Mouse (Mus musculus) liver, embryonic 12.5 days (tissue): ENCODE results near the gene Rasl10b. TPM values are rescaled to one million over a fixed set of nuclear protein-coding genes. Genes with fewer than 3 reads are reported as not detected.

ENCODE experiments used
- ATAC-seq: fragments of 200-750 bp; cut with Nextera tagmentation; 2 replicates; pipeline ENCODE4 v1.8.0; 2017; ENCODE audit warnings: moderate number of reproducible peaks, mild to moderate bottlenecking, moderate library complexity
- H3K27ac ChIP-seq: fragments of 300-500 bp; sonication (generic); 2 replicates; pipeline ENCODE4 v1.5.1; 2016; ENCODE audit warnings: mild to moderate bottlenecking
- H3K27me3 ChIP-seq: fragments of 300-500 bp; sonication (generic); replicated peaks from 2 replicates; pipeline ENCODE4 v1.6.1; 2016; ENCODE audit warnings: mild to moderate bottlenecking, moderate library complexity
- H3K36me3 ChIP-seq: fragments of 300-500 bp; sonication (generic); 2 replicates; pipeline ENCODE4 v1.6.1; 2016; ENCODE audit warnings: mild to moderate bottlenecking, moderate library complexity
- H3K4me1 ChIP-seq: fragments of 300-500 bp; sonication (generic); 2 replicates; pipeline ENCODE4 v1.6.1; 2016
- H3K4me2 ChIP-seq: fragments of 300-500 bp; sonication (generic); 2 replicates; pipeline ENCODE4 v1.6.1; 2016; ENCODE audit warnings: mild to moderate bottlenecking, moderate library complexity
- H3K4me3 ChIP-seq: fragments of 300-500 bp; sonication (generic); 2 replicates; pipeline ENCODE4 v1.5.1; 2016; ENCODE audit warnings: mild to moderate bottlenecking, moderate library complexity
- H3K9ac ChIP-seq: fragments of 300-500 bp; sonication (generic); 2 replicates; pipeline ENCODE4 v1.6.1; 2016; ENCODE audit warnings: mild to moderate bottlenecking, moderate library complexity
- H3K9me3 ChIP-seq: fragments of 300-500 bp; sonication (generic); replicated peaks from 2 replicates; pipeline ENCODE4 v1.6.1; 2016; ENCODE audit warnings: mild to moderate bottlenecking, moderate library complexity
- WGBS: fragments of 180-500 bp; shearing (Covaris S2); methylation state at CpG from one replicate; pipeline ENCODE4 v1.1.7; 2016; ENCODE audit not compliant: insufficient replicate concordance; 5-methylcytosine and 5-hydroxymethylcytosine counted together
- polyA plus RNA-seq: library from polyadenylated mRNA; unstranded; fragments of >200 nt; fragmentation: Nextera tagmentation; extraction: Ambion mirVana; gene quantifications from 2 replicates; pipeline ENCODE4 v1.2.1, GENCODE M21; 2016

The Rasl10b gene
- polyA plus RNA-seq, 1 experiment from 2014 or later, result 0.57 TPM

DNA sequence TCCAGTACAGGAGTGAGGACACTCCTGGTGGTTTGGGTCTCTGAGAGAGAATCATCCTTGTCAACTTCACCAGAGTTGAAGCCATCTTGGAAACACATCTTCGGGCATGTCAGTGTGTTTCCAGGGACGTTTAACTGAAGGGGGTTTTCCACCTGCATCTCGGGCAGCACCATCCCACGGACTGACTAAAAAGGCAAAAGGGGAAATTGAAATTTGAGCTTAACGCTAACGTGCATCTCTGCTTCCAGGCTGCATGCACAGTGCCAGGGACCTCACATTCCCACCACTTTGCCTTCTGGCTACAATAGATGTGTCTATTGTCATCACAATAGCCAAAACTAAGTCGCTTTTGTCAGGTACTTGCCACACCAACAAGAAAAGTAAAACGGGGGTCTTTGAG is 695 bp upstream of the Rasl10b start:
- Histone ChIP-seq H3K27ac (no peak overlapping the region), H3K4me3 (no peak overlapping the region), H3K4me1 (peaks cover 11% of the 10 kb centered on the region; the same call in 1 of the 2 replicates), H3K27me3 (peaks cover 66% of the 10 kb centered on the region), H3K9ac (no peak overlapping the region), H3K36me3 (peaks cover 15% of the 10 kb centered on the region), H3K9me3 (no peaks in the 10 kb centered on the region), H3K4me2 (no peak overlapping the region)
- ATAC-seq, result no peak
- WGBS, result 36% methylated on average over 8 of the region's 8 CpGs

DNA sequence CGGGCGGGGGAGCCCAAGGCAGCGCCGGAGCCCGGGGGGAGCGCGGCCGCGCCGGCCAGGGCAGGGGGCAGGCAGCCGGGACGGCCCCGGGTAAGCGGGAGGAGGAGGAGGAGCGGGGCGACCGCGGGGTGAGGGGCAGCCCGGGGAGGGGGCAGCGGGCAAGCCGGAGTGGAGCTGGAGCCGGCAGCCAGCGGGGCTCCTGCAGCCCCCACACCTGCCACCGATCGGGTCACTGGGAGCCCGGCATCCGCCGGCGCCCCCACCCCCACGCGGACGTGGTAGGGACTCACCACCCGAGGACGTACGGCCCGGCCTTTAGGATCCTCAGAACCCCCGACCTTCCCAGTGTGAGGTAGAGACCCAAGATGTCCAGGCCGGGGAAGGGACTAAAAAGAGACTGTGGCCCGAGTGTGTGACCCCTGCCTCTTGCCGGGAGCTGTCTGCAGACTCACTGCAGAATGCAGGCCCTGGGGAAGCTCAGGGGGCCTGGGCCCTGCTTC is 905 bp downstream of the Rasl10b start:
- no peak overlapping the region for H3K27ac ChIP-seq

DNA sequence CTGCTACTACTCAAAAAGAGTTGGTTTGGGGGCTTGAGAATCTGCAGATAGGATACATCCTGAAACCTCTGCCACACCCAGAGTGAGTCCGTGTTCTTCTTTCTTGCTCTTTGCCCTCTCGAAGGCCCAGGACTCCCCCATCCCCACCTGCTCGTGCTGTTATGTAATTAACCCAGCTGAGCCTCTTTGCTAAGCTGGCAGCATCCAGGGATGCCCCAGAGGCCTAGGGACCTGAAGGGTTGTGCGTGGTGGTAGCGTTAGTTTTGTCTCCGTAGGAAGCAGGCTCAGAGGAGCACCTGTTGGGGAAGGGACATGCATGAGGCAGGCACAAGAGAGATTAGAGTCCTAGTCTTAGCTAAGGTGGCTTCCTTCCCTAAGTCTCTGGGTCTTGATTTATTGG is 1.6 kb downstream of the Rasl10b start:
- Histone ChIP-seq H3K9me3 (no peaks in the 10 kb centered on the region), H3K36me3 (no peaks in the 10 kb centered on the region), H3K4me3 (peak overlapping the region; percentile 62; the same call in 1 of the 2 replicates), H3K27me3 (peaks cover 70% of the 10 kb centered on the region), H3K9ac (no peak overlapping the region), H3K4me2 (0 out of 2 replicates have a peak overlapping the region, but pooled peaks have one; percentile 65), H3K4me1 (peaks cover 11% of the 10 kb centered on the region; the same call in 1 of the 2 replicates), H3K27ac (no peak overlapping the region)
- no peak for ATAC-seq
- 46% methylated on average over 6 of the region's 6 CpGs for WGBS

More for the DNA sequence above, 905 bp downstream of the Rasl10b start:
- Histone ChIP-seq H3K36me3 (no peaks in the 10 kb centered on the region), H3K9me3 (no peaks in the 10 kb centered on the region), H3K4me1 (peaks cover 11% of the 10 kb centered on the region; the same call in 1 of the 2 replicates), H3K27me3 (peaks cover 69% of the 10 kb centered on the region), H3K9ac (peak overlapping the region; percentile 53), H3K4me2 (peak overlapping the region; percentile 65), H3K4me3 (peak overlapping the region; percentile 62)
- 0 out of 2 replicates have a peak, but pooled peaks have one; percentile 32 for ATAC-seq
- WGBS, result 4% methylated on average over 24 of the region's 40 CpGs

DNA sequence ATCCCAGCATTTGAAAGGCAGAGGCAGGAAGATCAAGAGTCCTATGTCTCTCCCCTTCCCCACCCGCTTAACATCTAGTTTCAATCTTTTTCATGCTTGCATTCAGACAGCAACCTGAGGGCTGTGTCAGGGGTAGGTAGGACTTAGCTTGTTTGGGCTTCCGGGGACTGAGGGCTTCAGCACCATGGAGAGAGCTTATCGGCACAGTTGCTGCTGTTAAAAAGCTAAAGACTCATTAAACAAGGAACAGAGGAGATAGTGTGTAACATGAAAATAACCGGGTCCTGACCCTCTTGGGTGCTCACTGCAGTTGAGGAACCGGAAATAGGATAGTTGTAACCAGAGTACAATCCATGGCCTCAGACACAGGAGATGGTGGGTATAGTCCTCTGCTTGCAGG is 8.1 kb downstream of the Rasl10b start:
- WGBS, result 10% methylated on average over 5 of the region's 5 CpGs
- Histone ChIP-seq H3K4me2 (no peak overlapping the region), H3K9me3 (no peaks in the 10 kb centered on the region), H3K27ac (no peak overlapping the region), H3K4me1 (peaks cover 6% of the 10 kb centered on the region; the same call in 1 of the 2 replicates), H3K9ac (no peak overlapping the region), H3K27me3 (peaks cover 81% of the 10 kb centered on the region), H3K4me3 (no peak overlapping the region), H3K36me3 (no peaks in the 10 kb centered on the region)
- ATAC-seq, result no peak

DNA sequence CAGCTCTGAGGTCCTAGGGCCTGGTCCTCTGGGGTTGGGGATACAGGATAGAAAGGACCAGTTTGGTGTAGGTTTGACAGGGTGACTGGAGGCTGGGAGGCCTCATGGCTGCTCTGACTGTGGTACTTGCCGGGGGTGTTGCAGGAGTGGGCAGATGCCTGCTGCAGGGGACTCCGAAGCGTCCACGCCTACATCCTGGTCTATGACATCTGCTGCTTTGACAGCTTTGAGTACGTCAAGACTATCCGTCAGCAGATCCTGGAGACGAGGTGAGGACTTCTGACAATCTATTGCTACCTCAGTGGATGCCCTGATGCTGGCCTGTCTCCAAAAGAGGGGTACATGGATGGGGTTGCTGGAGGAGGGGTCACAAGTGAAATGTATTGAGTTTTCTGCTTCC is 8.8 kb downstream of the Rasl10b start:
- 70% methylated on average over 7 of the region's 7 CpGs for WGBS
- H3K4me2 ChIP-seq, result no peak overlapping the region
- H3K4me1 ChIP-seq, result peaks cover 6% of the 10 kb centered on the region; the same call in 1 of the 2 replicates
- H3K4me3 ChIP-seq, result no peak overlapping the region
- peaks cover 78% of the 10 kb centered on the region for H3K27me3 ChIP-seq
- H3K27ac ChIP-seq, result no peak overlapping the region
- ATAC-seq, result no peak
- no peak overlapping the region for H3K9ac ChIP-seq
- no peaks in the 10 kb centered on the region for H3K9me3 ChIP-seq
- no peaks in the 10 kb centered on the region for H3K36me3 ChIP-seq

DNA sequence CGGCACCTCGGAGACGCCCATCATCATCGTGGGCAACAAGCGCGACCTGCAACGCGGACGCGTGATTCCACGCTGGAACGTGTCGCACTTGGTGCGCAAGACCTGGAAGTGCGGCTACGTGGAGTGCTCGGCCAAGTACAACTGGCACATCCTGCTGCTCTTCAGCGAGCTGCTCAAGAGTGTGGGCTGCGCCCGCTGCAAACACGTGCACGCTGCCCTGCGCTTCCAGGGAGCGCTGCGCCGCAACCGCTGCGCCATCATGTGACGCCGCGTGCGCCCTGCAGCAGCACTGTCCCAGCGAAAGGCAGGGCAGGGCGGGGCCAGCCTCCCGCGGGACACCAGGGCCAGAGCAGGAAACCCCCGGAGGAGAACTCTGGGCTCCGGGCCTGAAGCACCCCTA is 9.6 kb downstream of the Rasl10b start:
- Histone ChIP-seq H3K4me2 (peak overlapping the region; percentile 10; the same call in 1 of the 2 replicates), H3K9me3 (no peaks in the 10 kb centered on the region), H3K36me3 (no peaks in the 10 kb centered on the region), H3K4me3 (no peak overlapping the region), H3K4me1 (peaks cover 6% of the 10 kb centered on the region; the same call in 1 of the 2 replicates), H3K27ac (no peak overlapping the region), H3K27me3 (peaks cover 73% of the 10 kb centered on the region), H3K9ac (no peak overlapping the region)
- no peak for ATAC-seq
- WGBS, result 5% methylated on average over 38 of the region's 38 CpGs

DNA sequence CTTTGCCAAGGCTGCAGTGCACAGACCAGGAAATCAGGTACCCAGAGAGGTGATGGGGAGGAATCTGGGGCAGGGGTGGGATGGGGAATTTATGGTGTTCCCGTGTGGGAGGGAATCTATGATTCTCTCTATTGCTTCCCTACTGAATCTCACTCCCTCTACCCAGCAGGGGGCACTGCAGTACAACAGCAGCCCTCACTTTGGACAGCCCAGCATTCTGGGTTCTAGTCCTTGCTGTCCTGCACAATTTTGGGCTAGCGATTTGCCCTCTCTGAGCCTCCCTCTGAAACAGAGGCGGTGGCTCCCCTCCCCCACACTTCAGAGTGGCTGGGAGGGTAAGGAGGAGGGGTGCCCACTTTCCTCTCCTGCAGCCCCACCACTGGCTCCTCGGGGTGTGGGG is 11.4 kb downstream of the Rasl10b start:
- no peak overlapping the region for H3K9ac ChIP-seq
- H3K4me2 ChIP-seq, result no peak overlapping the region
- H3K9me3 ChIP-seq, result no peaks in the 10 kb centered on the region
- no peaks in the 10 kb centered on the region for H3K36me3 ChIP-seq
- H3K4me3 ChIP-seq, result no peak overlapping the region
- peaks cover 6% of the 10 kb centered on the region; the same call in 1 of the 2 replicates for H3K4me1 ChIP-seq
- peaks cover 75% of the 10 kb centered on the region for H3K27me3 ChIP-seq
- H3K27ac ChIP-seq, result no peak overlapping the region
- ATAC-seq, result no peak
- WGBS, result 32% methylated on average over 4 of the region's 4 CpGs

DNA sequence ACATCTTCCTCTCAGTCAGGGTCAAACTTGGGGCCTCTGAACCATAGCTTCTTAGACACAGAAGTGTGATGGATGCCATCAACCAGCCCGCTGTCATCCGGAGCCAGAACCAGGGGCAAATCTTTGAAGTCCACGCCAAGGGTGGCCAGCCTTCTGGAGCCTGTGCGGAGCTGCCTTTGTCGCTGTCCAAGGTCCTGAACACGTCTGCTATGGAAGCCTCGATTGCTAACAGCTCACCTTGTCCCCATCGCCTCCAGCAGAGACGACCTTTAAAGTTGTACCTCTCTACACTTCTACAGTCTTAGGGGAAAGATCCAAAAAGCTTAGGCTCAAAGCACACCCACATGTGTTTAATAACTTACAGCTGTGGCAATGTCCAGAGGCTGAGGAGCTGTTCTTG is 12.4 kb downstream of the Rasl10b start:
- no peaks in the 10 kb centered on the region for H3K36me3 ChIP-seq
- no peaks in the 10 kb centered on the region for H3K9me3 ChIP-seq
- no peak overlapping the region for H3K27ac ChIP-seq
- no peak; the same call in 1 of the 2 replicates for ATAC-seq
- H3K27me3 ChIP-seq, result peaks cover 76% of the 10 kb centered on the region
- H3K9ac ChIP-seq, result no peak overlapping the region
- no peak overlapping the region for H3K4me2 ChIP-seq
- no peak overlapping the region for H3K4me3 ChIP-seq
- peaks cover 6% of the 10 kb centered on the region; the same call in 1 of the 2 replicates for H3K4me1 ChIP-seq
- WGBS, result 3% methylated on average over 9 of the region's 9 CpGs

DNA sequence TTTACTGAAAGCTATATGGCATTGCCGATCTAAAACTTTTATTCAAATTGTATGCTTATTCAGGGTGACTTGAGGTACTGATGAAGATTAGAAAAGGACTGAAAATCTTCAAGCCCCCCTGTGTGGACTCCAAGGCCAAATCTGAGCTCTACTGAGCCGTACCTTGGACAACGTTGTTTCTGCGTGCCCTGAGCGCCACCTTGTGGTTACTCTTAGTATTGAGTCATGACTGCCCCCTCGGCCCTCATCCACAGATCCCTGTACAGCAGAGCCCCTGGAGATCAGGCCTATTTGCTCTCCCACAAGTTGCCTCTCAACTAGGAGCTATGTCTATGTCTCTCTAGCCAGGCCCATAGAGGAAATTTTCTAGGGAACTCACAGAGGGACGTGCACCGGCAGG is 15.7 kb downstream of the Rasl10b start:
- Histone ChIP-seq H3K4me2 (no peak overlapping the region), H3K9me3 (no peaks in the 10 kb centered on the region), H3K9ac (no peak overlapping the region), H3K36me3 (no peaks in the 10 kb centered on the region), H3K27ac (no peak overlapping the region), H3K4me3 (no peak overlapping the region), H3K4me1 (0 out of 2 replicates have a peak, but pooled peaks cover 7% of the 10 kb centered on the region), H3K27me3 (peaks cover 76% of the 10 kb centered on the region)
- ATAC-seq, result no peak
- 6% methylated on average over 8 of the region's 8 CpGs for WGBS

DNA sequence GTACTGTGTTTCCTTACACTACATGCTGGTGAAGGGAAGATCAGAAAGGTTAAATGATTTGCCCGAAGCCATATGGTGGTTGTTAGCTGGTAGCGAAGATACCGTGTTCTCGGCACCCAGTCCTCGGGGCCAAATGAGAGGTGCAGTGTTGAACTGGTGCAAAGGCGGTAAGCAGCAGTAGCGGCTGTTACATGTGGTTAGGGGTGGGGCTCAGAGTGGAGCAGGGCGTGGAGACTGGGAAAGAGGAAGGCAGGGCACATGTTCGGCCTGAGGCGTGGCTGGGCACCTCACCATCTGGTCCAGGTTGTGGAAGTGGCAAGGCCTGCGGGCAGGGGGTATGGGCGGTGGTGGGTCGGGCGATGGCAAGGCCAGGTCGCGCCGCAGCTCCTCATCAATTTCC is 18.0 kb downstream of the Rasl10b start:
- WGBS, result 7% methylated on average over 17 of the region's 17 CpGs

DNA sequence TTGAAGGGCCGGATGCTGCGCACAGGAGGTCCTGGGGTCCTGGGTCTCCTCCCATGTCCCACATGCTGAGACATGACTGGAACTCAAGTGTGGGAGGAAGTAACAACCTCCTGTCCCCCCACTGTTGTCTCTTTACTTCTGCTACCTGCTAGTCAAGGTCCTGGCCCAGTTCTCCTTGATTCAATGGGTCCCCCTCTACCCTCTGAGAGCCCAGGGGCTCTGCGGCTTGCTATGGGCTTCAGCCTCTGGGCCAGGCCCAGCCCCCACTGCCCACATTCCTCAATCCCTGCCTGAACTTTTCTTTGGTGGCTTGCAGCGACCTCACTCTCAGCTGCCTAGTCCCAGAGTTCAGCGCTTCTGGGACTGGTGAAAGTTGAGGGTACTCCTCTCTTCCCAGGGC is 20.4 kb downstream of the Rasl10b start, which contains the start of gene Gas2l2:
Gas2l2 (minus strand) TSS at position 101 of the 400 bp plus-strand sequence.
- no peak for ATAC-seq
- Histone ChIP-seq H3K27me3 (peaks cover 71% of the 10 kb centered on the region), H3K36me3 (no peaks in the 10 kb centered on the region), H3K9ac (no peak within 1 kb of the TSS), H3K4me1 (0 out of 2 replicates have a peak, but pooled peaks cover 7% of the 10 kb centered on the region), H3K4me2 (no peak within 1 kb of the TSS), H3K4me3 (no peak within 1 kb of the TSS), H3K27ac (no peak within 1 kb of the TSS), H3K9me3 (no peaks in the 10 kb centered on the region)
- WGBS, result 50% methylated on average over 5 of the region's 5 CpGs

More for the DNA sequence above, 18.0 kb downstream of the Rasl10b start:
- Histone ChIP-seq H3K9ac (no peak overlapping the region), H3K4me1 (0 out of 2 replicates have a peak, but pooled peaks cover 7% of the 10 kb centered on the region), H3K36me3 (no peaks in the 10 kb centered on the region), H3K4me2 (peak overlapping the region; percentile 31), H3K4me3 (no peak overlapping the region), H3K27ac (no peak overlapping the region), H3K9me3 (no peaks in the 10 kb centered on the region), H3K27me3 (peaks cover 70% of the 10 kb centered on the region)
- ATAC-seq, result peak; percentile 49; the same call in 1 of the 2 replicates

DNA sequence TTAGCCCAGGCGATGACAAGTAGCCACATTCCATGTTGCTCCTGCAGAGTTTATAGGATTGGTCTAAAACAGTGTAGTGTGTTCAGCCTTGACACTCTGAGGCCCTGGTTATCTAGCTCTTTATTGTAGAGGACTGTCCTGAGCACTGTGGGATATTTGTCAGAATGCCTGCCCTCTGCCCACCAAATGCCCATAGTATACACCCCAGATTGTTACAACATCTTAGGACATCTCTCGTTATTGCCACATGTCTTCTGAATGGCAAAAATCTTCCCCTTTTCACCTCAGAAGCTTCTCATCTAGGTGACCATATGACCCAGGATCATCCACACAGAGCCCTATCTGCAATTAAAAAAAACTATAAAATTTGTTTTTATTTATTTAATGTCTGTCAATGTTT is 23.6 kb downstream of the Rasl10b start:
- Histone ChIP-seq H3K36me3 (no peaks in the 10 kb centered on the region), H3K27me3 (peaks cover 61% of the 10 kb centered on the region), H3K9me3 (no peaks in the 10 kb centered on the region), H3K9ac (no peak overlapping the region), H3K4me3 (no peak overlapping the region), H3K27ac (no peak overlapping the region), H3K4me2 (no peak overlapping the region), H3K4me1 (no peaks in the 10 kb centered on the region)
- ATAC-seq, result no peak
- 57% methylated on average over 2 of the region's 2 CpGs for WGBS
